Mouse (Mus musculus): Measurements from ENCODE around the gene Islr. TPM values are rescaled to one million over a fixed set of nuclear protein-coding genes. Genes with fewer than 3 reads are reported as not detected.

Gene Islr
- polyA plus RNA-seq, 1 experiment from 2014 or later = 210 TPM

DNA sequence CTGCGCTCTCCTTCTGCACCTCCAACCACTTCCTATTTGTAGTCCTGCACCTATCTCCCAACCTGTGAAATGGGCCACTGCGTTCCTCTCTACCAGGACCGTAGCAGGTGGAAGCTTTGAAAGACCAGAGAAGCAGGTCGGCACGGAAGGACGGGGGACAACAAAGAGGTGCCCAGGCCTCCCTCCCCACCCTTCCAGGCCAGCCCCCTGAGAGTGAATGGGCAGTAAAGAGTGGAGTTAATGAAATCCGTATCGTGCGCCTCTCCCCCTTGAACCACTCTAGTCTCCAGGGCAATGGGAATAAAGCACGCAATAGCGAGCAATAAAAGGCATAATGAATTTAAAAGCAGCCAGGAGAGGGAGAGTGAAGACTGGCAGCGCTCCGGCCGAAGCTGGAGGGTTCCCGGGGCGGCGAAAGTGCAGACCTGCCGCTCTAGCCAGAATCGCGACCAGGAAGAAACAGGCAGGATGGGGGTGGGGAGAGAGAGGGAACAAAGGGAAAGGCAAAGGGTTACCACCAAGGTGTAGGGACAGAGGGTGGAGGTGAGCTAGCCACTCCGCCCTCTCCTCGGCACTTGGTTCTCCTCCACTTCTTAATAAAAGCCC lies 90.7 kb downstream of the Islr start:
- peak overlapping the region; percentile 61 for H3K4me2 ChIP-seq (replicated peaks)
- peaks cover 61% of the 10 kb centered on the region for H3K4me1 ChIP-seq

DNA sequence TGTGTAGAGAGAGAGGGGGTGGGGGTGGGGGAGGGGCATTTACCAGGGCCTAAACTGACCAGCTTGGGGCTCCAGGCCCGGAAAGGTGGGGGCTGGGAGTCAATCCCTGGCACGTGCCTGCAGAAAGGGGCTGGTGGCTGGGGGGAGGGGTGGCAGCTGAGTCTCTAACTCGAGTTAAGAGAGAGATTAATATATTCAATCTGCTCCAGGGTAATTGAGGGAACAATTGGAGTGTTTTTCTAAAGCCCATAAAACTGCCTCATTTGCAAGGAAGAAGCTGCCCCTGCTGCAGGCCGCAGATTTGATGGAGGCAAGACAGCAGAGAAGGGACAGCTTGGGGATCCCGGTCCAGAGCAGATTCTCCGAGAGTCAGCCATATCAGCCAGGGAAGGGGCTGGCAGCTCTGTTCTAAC lies 91.2 kb downstream of the Islr start:
- WGBS = 2% methylated on average over 6 of the region's 6 CpGs
- Histone ChIP-seq H3K27ac (peak overlapping the region; percentile 82), H3K9ac (no peak overlapping the region), H3K27me3 (no peaks in the 10 kb centered on the region), H3K4me3 (peak overlapping the region; percentile 27; the same call in 1 of the 2 replicates), H3K9me3 (no peaks in the 10 kb centered on the region), H3K4me1 (peaks cover 61% of the 10 kb centered on the region), H3K36me3 (no peaks in the 10 kb centered on the region), H3K4me2 (replicated peaks) (peak overlapping the region; percentile 61)
- ATAC-seq (ENCODE audit: low FRiP score, low read depth) = 0 out of 2 replicates have a peak, but pooled peaks have one; percentile 16

More for the DNA sequence above, 90.7 kb downstream of the Islr start:
- no peaks in the 10 kb centered on the region for H3K27me3 ChIP-seq
- 1% methylated on average over 22 of the region's 22 CpGs for WGBS
- ATAC-seq (ENCODE audit: low FRiP score, low read depth) = peak; percentile 52; the same call in 1 of the 2 replicates
- H3K36me3 ChIP-seq = no peaks in the 10 kb centered on the region
- peak overlapping the region; percentile 82 for H3K27ac ChIP-seq
- H3K4me3 ChIP-seq = peak overlapping the region; percentile 27
- H3K9me3 ChIP-seq = no peaks in the 10 kb centered on the region
- peak overlapping the region; percentile 50 for H3K9ac ChIP-seq

- H3K9me3 ChIP-seq = no peaks in the 10 kb centered on the region
- no peak overlapping the region for H3K4me3 ChIP-seq
- H3K36me3 ChIP-seq = no peaks in the 10 kb centered on the region
- ATAC-seq (ENCODE audit: low FRiP score, low read depth) = no peak
- peaks cover 66% of the 10 kb centered on the region for H3K4me1 ChIP-seq
- peak overlapping the region; percentile 7; the same call in 1 of the 2 replicates for H3K4me2 ChIP-seq (replicated peaks)
- H3K27ac ChIP-seq = peak overlapping the region; percentile 82; the same call in 1 of the 2 replicates
- H3K27me3 ChIP-seq = no peaks in the 10 kb centered on the region
- 17% methylated on average over 5 of the region's 6 CpGs for WGBS
- no peak overlapping the region for H3K9ac ChIP-seq
Measured at GRCm38 (mm10) chr9:58112321-58112751, 91.8 kb downstream of the Islr start.

DNA sequence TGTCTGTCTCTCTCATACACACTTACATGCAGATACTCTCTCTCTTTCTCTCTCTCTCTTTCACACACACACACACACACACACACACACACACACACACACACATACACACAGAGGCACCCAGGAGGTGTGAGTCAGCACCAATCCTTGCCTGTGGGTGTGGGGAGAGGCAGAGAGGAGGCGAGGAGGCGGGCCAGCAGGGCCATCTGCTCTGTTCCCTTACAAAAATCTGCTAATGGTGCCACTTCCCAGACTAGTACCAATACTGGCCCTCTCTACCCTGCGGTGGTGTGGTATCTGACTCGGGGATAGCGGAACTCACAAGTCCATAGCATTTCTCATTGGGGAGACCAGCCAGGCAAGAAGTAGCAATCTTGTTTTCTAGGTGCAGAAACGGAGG lies 92.7 kb downstream of the Islr start:
- Histone ChIP-seq H3K4me1 (peaks cover 60% of the 10 kb centered on the region), H3K9me3 (no peaks in the 10 kb centered on the region), H3K27me3 (no peaks in the 10 kb centered on the region), H3K4me2 (replicated peaks) (no peak overlapping the region), H3K4me3 (no peak overlapping the region), H3K36me3 (no peaks in the 10 kb centered on the region), H3K27ac (0 out of 2 replicates have a peak overlapping the region, but pooled peaks have one; percentile 82), H3K9ac (no peak overlapping the region)
- WGBS = 48% methylated on average over 6 of the region's 6 CpGs
- ATAC-seq (ENCODE audit: low FRiP score, low read depth) = no peak

DNA sequence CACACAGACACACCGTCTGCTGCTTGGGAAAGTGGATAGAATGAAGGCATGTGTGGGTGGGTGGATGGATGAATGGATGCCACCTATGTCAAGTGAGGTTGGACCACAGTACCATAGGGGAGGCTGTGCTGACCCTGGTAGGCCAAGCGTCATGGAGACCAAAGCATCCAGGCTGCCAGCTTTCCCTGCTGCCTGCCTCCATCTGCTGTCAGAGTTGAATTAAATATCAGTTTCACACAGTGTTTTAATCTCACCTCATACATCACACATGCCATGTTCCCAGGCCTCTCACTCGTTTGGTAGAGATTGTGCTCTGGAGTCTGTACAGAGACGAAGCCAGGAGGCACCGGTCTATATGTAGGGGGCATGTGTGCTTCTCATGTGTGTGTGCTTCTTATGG lies 93.3 kb downstream of the Islr start:
- peaks cover 58% of the 10 kb centered on the region for H3K4me1 ChIP-seq
- no peak overlapping the region for H3K4me2 ChIP-seq (replicated peaks)
- no peak overlapping the region for H3K9ac ChIP-seq
- H3K4me3 ChIP-seq = no peak overlapping the region
- 61% methylated on average over 5 of the region's 5 CpGs for WGBS
- no peak overlapping the region for H3K27ac ChIP-seq
- H3K36me3 ChIP-seq = no peaks in the 10 kb centered on the region
- H3K27me3 ChIP-seq = no peaks in the 10 kb centered on the region
- no peaks in the 10 kb centered on the region for H3K9me3 ChIP-seq
- no peak for ATAC-seq (ENCODE audit: low FRiP score, low read depth)

- no peak overlapping the region for H3K4me2 ChIP-seq (replicated peaks)
- 75% methylated on average over 5 of the region's 5 CpGs for WGBS
- H3K4me1 ChIP-seq = peaks cover 36% of the 10 kb centered on the region
- no peak for ATAC-seq (ENCODE audit: low FRiP score, low read depth)
- no peak overlapping the region for H3K4me3 ChIP-seq
- H3K9me3 ChIP-seq = no peaks in the 10 kb centered on the region
- H3K27me3 ChIP-seq = 0 out of 2 replicates have a peak, but pooled peaks cover 2% of the 10 kb centered on the region
- H3K27ac ChIP-seq = no peak overlapping the region
- no peak overlapping the region for H3K9ac ChIP-seq
- no peaks in the 10 kb centered on the region for H3K36me3 ChIP-seq
Measured at GRCm38 (mm10) chr9:58107494-58107893, 96.6 kb downstream of the Islr start.

Small RNAs within 50 kb of the gene (microRNA-seq; reads per million reads assigned to microRNA genes)
- gene Mir6385 = not detected

Other genes starting within 250 kb of the Islr start
- gene Cyp11a1, start 197.9 kb downstream of the Islr start, polyA plus RNA-seq (2015; fragmentation: Nextera tagmentation; extraction: Ambion mirVana) = 0.68 and 0.81 TPM in 2 replicates
- gene Stra6, start 140.5 kb downstream of the Islr start, polyA plus RNA-seq (2015; fragmentation: Nextera tagmentation; extraction: Ambion mirVana) = 25.3 and 29.9 TPM in 2 replicates
- gene Ccdc33, start 85.5 kb downstream of the Islr start, polyA plus RNA-seq (2015; fragmentation: Nextera tagmentation; extraction: Ambion mirVana) = 0.15 and 0.20 TPM in 2 replicates
- gene Islr2, start within 50 bp of the Islr start, polyA plus RNA-seq (2015; fragmentation: Nextera tagmentation; extraction: Ambion mirVana) = 2.0 and 2.1 TPM in 2 replicates
- 15.3 and 18.2 TPM in 2 replicates for gene Pml, start 45.5 kb upstream of the Islr start, polyA plus RNA-seq (2015; fragmentation: Nextera tagmentation; extraction: Ambion mirVana)
- gene Stoml1, start 48.9 kb upstream of the Islr start, polyA plus RNA-seq (2015; fragmentation: Nextera tagmentation; extraction: Ambion mirVana) = 44.2 and 45.6 TPM in 2 replicates
- 51.3 and 52.2 TPM in 2 replicates for gene Loxl1, start 108.9 kb upstream of the Islr start, polyA plus RNA-seq (2015; fragmentation: Nextera tagmentation; extraction: Ambion mirVana)
- not detected in 2 replicates for gene Tbc1d21, start 166.1 kb upstream of the Islr start, polyA plus RNA-seq (2015; fragmentation: Nextera tagmentation; extraction: Ambion mirVana)